ENCODE assay signal across 12 mouse cellular contexts in the genomic region with DNA sequence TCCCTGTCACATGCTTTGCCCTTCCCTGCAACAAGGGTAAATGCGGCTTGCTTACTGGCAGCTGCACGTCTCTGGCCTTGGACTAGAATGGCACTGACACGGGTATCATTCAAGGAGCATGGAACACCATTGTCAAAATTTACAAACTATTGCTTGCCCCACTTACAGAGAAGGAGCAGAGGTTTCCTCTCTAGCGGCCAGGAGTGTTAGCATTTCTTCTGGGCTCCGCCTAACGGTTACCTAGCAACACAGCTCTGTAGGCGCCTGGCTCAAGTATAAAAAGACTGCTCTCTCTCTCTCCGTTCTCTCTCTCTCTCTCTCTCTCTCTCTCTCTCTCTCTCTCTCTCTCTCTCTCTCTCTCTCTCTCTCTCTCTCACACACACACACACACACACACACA. TPM values are rescaled to one million over a fixed set of nuclear protein-coding genes. Genes with fewer than 3 reads are reported as not detected.
A peak's percentile ranks its signal among the peaks of the same experiment; 100 is the strongest.
DNase-seq lines count a peak whose midpoint lies in the region; ATAC-seq and TF ChIP-seq lines count a peak whose summit lies in the region.
"Had no signal": no experiment of that assay in that cellular context is flagged by ENCODE, and none has a peak within 500 bp of the region (broad histone marks: within the 10 kb centered on the region; RNA-seq: fewer than 3 reads in every experiment).

No protein-coding gene starts in this region.

- no peaks in the 10 kb centered on the region for H3K9me3 ChIP-seq in hindbrain, embryonic 15.5 days
- no peaks in the 10 kb centered on the region for H3K9me3 ChIP-seq in hindbrain, embryonic 14.5 days (ENCODE audit: control insufficient read depth, low read length)
- H3K9me3 ChIP-seq in E14TG2a.4 (ENCODE audit: low read length): no peaks in the 10 kb centered on the region
- H3K9me3 ChIP-seq in lung, embryonic 16.5 days (ENCODE audit: control insufficient read depth, low read length): no peaks in the 10 kb centered on the region

- no peaks in the 10 kb centered on the region for H3K27me3 ChIP-seq in hindbrain, embryonic 15.5 days
- H3K27me3 ChIP-seq in hindbrain, embryonic 14.5 days (ENCODE audit: control insufficient read depth, insufficient read depth, low read length): no peaks in the 10 kb centered on the region
- no peaks in the 10 kb centered on the region for H3K27me3 ChIP-seq in E14TG2a.4 (ENCODE audit: insufficient read depth, low read length)
- no peaks in the 10 kb centered on the region for H3K27me3 ChIP-seq in lung, embryonic 16.5 days (ENCODE audit: control insufficient read depth, insufficient read depth, low read depth, low read length)

- H3K27ac ChIP-seq in hindbrain, embryonic 15.5 days (replicated peaks): no peak overlapping the region
- no peak overlapping the region for H3K27ac ChIP-seq in hindbrain, embryonic 14.5 days
- peak overlapping the region; percentile 59 for H3K27ac ChIP-seq in lung, embryonic 16.5 days (ENCODE audit: low read length)

- H3K4me3 ChIP-seq in hindbrain, embryonic 15.5 days: no peak overlapping the region
- H3K4me3 ChIP-seq in hindbrain, embryonic 14.5 days (replicated peaks; ENCODE audit: low read length): no peak overlapping the region
- H3K4me3 ChIP-seq in E14TG2a.4 (replicated peaks; ENCODE audit: low read length): peak overlapping the region; percentile 48; the same call in 1 of the 2 replicates
- no peak overlapping the region for H3K4me3 ChIP-seq in lung, embryonic 16.5 days (ENCODE audit: low read length)

- H3K4me2 ChIP-seq in hindbrain, embryonic 15.5 days: 0 out of 2 replicates have a peak overlapping the region, but pooled peaks have one; percentile 11
- H3K4me2 ChIP-seq in hindbrain, embryonic 14.5 days (replicated peaks): no peak overlapping the region
- peak overlapping the region; percentile 30; the same call in 1 of the 2 replicates for H3K4me2 ChIP-seq in lung, embryonic 16.5 days (ENCODE audit: low read depth, low read length)

- ATAC-seq in hindbrain, embryonic 15.5 days (ENCODE audit: low FRiP score, low read depth): no peak
- ATAC-seq in hindbrain, embryonic 14.5 days (ENCODE audit: low FRiP score): no peak
- peak; percentile 50; the same call in 1 of the 2 replicates for ATAC-seq in lung, embryonic 16.5 days (ENCODE audit: low read depth)

- H3K9ac ChIP-seq in hindbrain, embryonic 15.5 days: no peak overlapping the region
- no peak overlapping the region for H3K9ac ChIP-seq in hindbrain, embryonic 14.5 days
- no peak overlapping the region for H3K9ac ChIP-seq in lung, embryonic 16.5 days (ENCODE audit: low read length)

- H3K36me3 ChIP-seq in hindbrain, embryonic 15.5 days: no peaks in the 10 kb centered on the region
- no peaks in the 10 kb centered on the region for H3K36me3 ChIP-seq in hindbrain, embryonic 14.5 days (replicated peaks; ENCODE audit: control insufficient read depth, insufficient read depth)
- no peaks in the 10 kb centered on the region for H3K36me3 ChIP-seq in E14TG2a.4 (ENCODE audit: insufficient read depth, low read length)
- no peaks in the 10 kb centered on the region for H3K36me3 ChIP-seq in lung, embryonic 16.5 days (ENCODE audit: control insufficient read depth, insufficient read depth, low read length)

- intact Hi-C loops in gastrocnemius, postnatal 14 days (cut with DNase I; ENCODE audit: low total_unique reads): loop anchor here (5.0 kb wide), 1 partner anchor 125 kb away; no protein-coding TSS in a partner anchor

- WGBS in hindbrain, embryonic 15.5 days: 9% methylated on average over 8 of the region's 8 CpGs
- WGBS in hindbrain, embryonic 14.5 days: 14% methylated on average over 8 of the region's 8 CpGs
- WGBS in lung, embryonic 16.5 days: 11% methylated on average over 8 of the region's 8 CpGs

- TF ChIP-seq CTCF in E14TG2a.4 (conservative IDR thresholded peaks at IDR 0.05; ENCODE audit: low read length): no peak

- H3K4me1 ChIP-seq in hindbrain, embryonic 15.5 days (replicated peaks): peaks cover 20% of the 10 kb centered on the region
- peaks cover 9% of the 10 kb centered on the region; the same call in 1 of the 2 replicates for H3K4me1 ChIP-seq in hindbrain, embryonic 14.5 days (replicated peaks; ENCODE audit: control insufficient read depth, insufficient read depth, low read length)
- peaks cover 37% of the 10 kb centered on the region for H3K4me1 ChIP-seq in E14TG2a.4 (replicated peaks; ENCODE audit: low read depth, low read length)
- peaks cover 9% of the 10 kb centered on the region for H3K4me1 ChIP-seq in lung, embryonic 16.5 days (replicated peaks; ENCODE audit: control insufficient read depth, insufficient read depth, low read length)

- DNase-seq in hindbrain, embryonic 14.5 days (ENCODE audit: low spot score): no peak
- peak; percentile 92 for DNase-seq in R1 (ENCODE audit: low read depth, low spot score)
- no peak for DNase-seq in spleen, adult 12 weeks (ENCODE audit: low spot score)
- DNase-seq in gastrocnemius, postnatal 14 days: no peak
- no peak for DNase-seq in liver
- DNase-seq: cerebellum, adult 9-11 months; kidney, postnatal 10 days had no signal

RNA-seq across cellular contexts. Expression of gene Pafah2, which starts 3.5 kb away (rescaled TPM):
- polyA plus RNA-seq in hindbrain, embryonic 15.5 days (2015; fragmentation: Nextera tagmentation; extraction: Ambion mirVana): 7.6 and 8.1 TPM in 2 replicates
- polyA plus RNA-seq in hindbrain, embryonic 14.5 days (2014; fragmentation: Nextera tagmentation; extraction: Ambion mirVana): 6.8 and 6.9 TPM in 2 replicates
- polyA plus RNA-seq in lung, embryonic 16.5 days (2015; fragmentation: Nextera tagmentation; extraction: Ambion mirVana): 14.3 and 14.6 TPM in 2 replicates
- total RNA-seq in gastrocnemius, postnatal 14 days (2021): 1 to 10 TPM; 3.2 to 3.4 TPM

RNA-seq across cellular contexts. Expression of gene Extl1, which starts 8.9 kb away (rescaled TPM):
- 0.45 and 0.51 TPM in 2 replicates for polyA plus RNA-seq in hindbrain, embryonic 15.5 days (2015; fragmentation: Nextera tagmentation; extraction: Ambion mirVana)
- polyA plus RNA-seq in hindbrain, embryonic 14.5 days (2014; fragmentation: Nextera tagmentation; extraction: Ambion mirVana): 0.30 and 0.58 TPM in 2 replicates
- polyA plus RNA-seq in lung, embryonic 16.5 days (2015; fragmentation: Nextera tagmentation; extraction: Ambion mirVana): 1.8 and 2.5 TPM in 2 replicates
- total RNA-seq in gastrocnemius, postnatal 14 days (2021): 10 to 100 TPM; 36.3 to 37.2 TPM
- total RNA-seq: monocyte, adult 5-6 weeks had no signal

RNA-seq across cellular contexts. Expression of gene Slc30a2, which starts 49.6 kb away (rescaled TPM):
- polyA plus RNA-seq in hindbrain, embryonic 15.5 days (2015; fragmentation: Nextera tagmentation; extraction: Ambion mirVana): 0.16 and 0.33 TPM in 2 replicates
- polyA plus RNA-seq in hindbrain, embryonic 14.5 days (2014; fragmentation: Nextera tagmentation; extraction: Ambion mirVana): 0.13 and 0.14 TPM in 2 replicates
- 0.29 and 0.43 TPM in 2 replicates for polyA plus RNA-seq in lung, embryonic 16.5 days (2015; fragmentation: Nextera tagmentation; extraction: Ambion mirVana)
- total RNA-seq in gastrocnemius, postnatal 14 days (2021): 1 to 10 TPM in 1 of 2 experiments, under 1 TPM in 1; 0.47 to 6.3 TPM
- total RNA-seq: left cerebral cortex, postnatal 25 days; monocyte, adult 5-6 weeks had no signal
